ENCODE assay signal across 19 mouse cellular contexts in the genomic region with DNA sequence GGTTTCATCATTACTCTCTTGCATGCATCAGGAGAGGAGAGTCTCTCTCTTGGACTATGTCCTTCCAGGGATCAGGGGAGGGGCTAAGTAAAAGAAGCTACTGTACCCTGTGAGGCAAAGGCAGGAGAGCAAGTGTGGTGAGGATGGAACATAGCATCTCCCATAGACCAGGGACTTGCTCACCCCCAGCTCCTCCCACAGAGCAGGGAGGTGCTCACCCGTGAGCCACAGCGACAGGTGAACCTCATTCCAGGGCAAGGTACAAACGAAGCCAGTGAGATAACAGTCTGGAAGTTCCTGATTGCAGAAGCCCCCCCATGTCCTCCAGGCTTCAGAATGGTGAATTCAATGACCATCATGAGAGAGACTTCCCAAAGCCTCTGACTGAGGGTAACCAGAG. TPM values are rescaled to one million over a fixed set of nuclear protein-coding genes. Genes with fewer than 3 reads are reported as not detected.
DNase-seq lines count a peak whose midpoint lies in the region; ATAC-seq and TF ChIP-seq lines count a peak whose summit lies in the region.
"Had no signal": no experiment of that assay in that cellular context is flagged by ENCODE, and none has a peak within 500 bp of the region (broad histone marks: within the 10 kb centered on the region; RNA-seq: fewer than 3 reads in every experiment).

No protein-coding gene starts in this region.

- no peak for TF ChIP-seq POLR2A in liver, adult 2 months (IDR thresholded peaks at IDR 0.05; ENCODE audit: extremely low read depth, insufficient read depth, low read length)

- no peaks in the 10 kb centered on the region for H3K9me3 ChIP-seq in liver, postnatal 0 days (ENCODE audit: low read length)
- H3K9me3 ChIP-seq in intestine, embryonic 15.5 days = no peaks in the 10 kb centered on the region
- no peaks in the 10 kb centered on the region for H3K9me3 ChIP-seq in intestine, postnatal 0 days (ENCODE audit: control insufficient read depth)
- H3K9me3 ChIP-seq in stomach, embryonic 15.5 days = no peaks in the 10 kb centered on the region
- H3K9me3 ChIP-seq in hindbrain, embryonic 12.5 days (replicated peaks) = no peaks in the 10 kb centered on the region
- H3K9me3 ChIP-seq in kidney, embryonic 16.5 days (ENCODE audit: low read length) = no peaks in the 10 kb centered on the region
- H3K9me3 ChIP-seq: embryonic facial prominence, embryonic 13.5 days; forebrain, embryonic 12.5 days had no signal

- H3K4me3 ChIP-seq in liver, adult 2 months (ENCODE audit: insufficient read depth, low read depth, low read length) = no peak overlapping the region
- H3K4me3 ChIP-seq in liver, postnatal 0 days (ENCODE audit: low read depth, low read length) = no peak overlapping the region
- H3K4me3 ChIP-seq in intestine, embryonic 15.5 days (replicated peaks) = no peak overlapping the region
- H3K4me3 ChIP-seq in intestine, postnatal 0 days (ENCODE audit: low read depth, low read length) = no peak overlapping the region
- H3K4me3 ChIP-seq in stomach, embryonic 15.5 days (replicated peaks) = no peak overlapping the region
- H3K4me3 ChIP-seq in hindbrain, embryonic 12.5 days = no peak overlapping the region
- no peak overlapping the region for H3K4me3 ChIP-seq in kidney, embryonic 16.5 days (ENCODE audit: low read length)
- H3K4me3 ChIP-seq: embryonic facial prominence, embryonic 13.5 days; forebrain, embryonic 12.5 days had no signal

- peak; percentile 32 for DNase-seq in liver, adult 2 months (ENCODE audit: extremely low read depth, low read depth, low spot score)
- no peak for DNase-seq in liver, postnatal 0 days
- DNase-seq in cerebellum, adult 18-20 months = no peak
- DNase-seq: adrenal gland, postnatal 10 days; cerebellum, adult 11-12 months; cerebellum, adult 9-11 months; cerebellum, postnatal 36 days; gastrocnemius, postnatal 10 days; heart, postnatal 10 days had no signal

- TF ChIP-seq CTCF in liver, adult 2 months (IDR thresholded peaks at IDR 0.05; ENCODE audit: low read depth, low read length) = no peak
- TF ChIP-seq CTCF in liver, postnatal 0 days (IDR thresholded peaks at IDR 0.05; ENCODE audit: low read depth) = no peak
- no peak for TF ChIP-seq CTCF in intestine, postnatal 0 days (IDR thresholded peaks at IDR 0.05; ENCODE audit: low read depth)

- H3K9ac ChIP-seq in liver, adult 2 months (ENCODE audit: low read depth, low read length) = no peak overlapping the region
- no peak overlapping the region for H3K9ac ChIP-seq in liver, postnatal 0 days (replicated peaks)
- no peak overlapping the region for H3K9ac ChIP-seq in intestine, embryonic 15.5 days
- no peak overlapping the region for H3K9ac ChIP-seq in intestine, postnatal 0 days (ENCODE audit: low read depth, low read length)
- H3K9ac ChIP-seq in stomach, embryonic 15.5 days = no peak overlapping the region
- H3K9ac ChIP-seq in hindbrain, embryonic 12.5 days = no peak overlapping the region
- no peak overlapping the region for H3K9ac ChIP-seq in kidney, embryonic 16.5 days (replicated peaks; ENCODE audit: low read length)
- H3K9ac ChIP-seq: embryonic facial prominence, embryonic 13.5 days; forebrain, embryonic 12.5 days; hindbrain, embryonic 14.5 days had no signal

- H3K4me2 ChIP-seq in liver, postnatal 0 days (ENCODE audit: low read depth, low read length) = no peak overlapping the region
- H3K4me2 ChIP-seq in intestine, embryonic 15.5 days (replicated peaks) = no peak overlapping the region
- H3K4me2 ChIP-seq in intestine, postnatal 0 days (replicated peaks; ENCODE audit: low read depth) = no peak overlapping the region
- H3K4me2 ChIP-seq in stomach, embryonic 15.5 days = no peak overlapping the region
- no peak overlapping the region for H3K4me2 ChIP-seq in hindbrain, embryonic 12.5 days (replicated peaks)
- H3K4me2 ChIP-seq in kidney, embryonic 16.5 days (replicated peaks; ENCODE audit: low read depth, low read length) = no peak overlapping the region
- H3K4me2 ChIP-seq: embryonic facial prominence, embryonic 13.5 days; forebrain, embryonic 12.5 days; hindbrain, embryonic 14.5 days had no signal

- 36% methylated on average over 3 of the region's 3 CpGs for WGBS in liver, adult 2 months
- 37% methylated on average over 3 of the region's 3 CpGs for WGBS in liver, postnatal 0 days (ENCODE audit: insufficient replicate concordance)
- 52% methylated on average over 3 of the region's 3 CpGs for WGBS in intestine, embryonic 15.5 days
- 37% methylated on average over 3 of the region's 3 CpGs for WGBS in intestine, postnatal 0 days
- 71% methylated on average over 3 of the region's 3 CpGs for WGBS in stomach, embryonic 15.5 days
- WGBS in hindbrain, embryonic 12.5 days = 81% methylated on average over 3 of the region's 3 CpGs
- WGBS in kidney, embryonic 16.5 days = 72% methylated on average over 3 of the region's 3 CpGs

- TF ChIP-seq EP300 in liver, postnatal 0 days (IDR thresholded peaks at IDR 0.05; ENCODE audit: low read depth) = no peak

- ATAC-seq in liver, postnatal 0 days = no peak
- ATAC-seq in intestine, embryonic 15.5 days = peak; percentile 85
- peak; percentile 86 for ATAC-seq in intestine, postnatal 0 days
- peak; percentile 41; the same call in 1 of the 2 replicates for ATAC-seq in stomach, embryonic 15.5 days (ENCODE audit: insufficient read depth, low FRiP score, low read depth)
- ATAC-seq in hindbrain, embryonic 12.5 days (ENCODE audit: low FRiP score) = no peak
- ATAC-seq in kidney, embryonic 16.5 days (ENCODE audit: low FRiP score, low TSS enrichment) = no peak
- ATAC-seq: forebrain, embryonic 16.5 days had no signal

- peaks cover 8% of the 10 kb centered on the region for H3K4me1 ChIP-seq in liver, adult 2 months (ENCODE audit: control insufficient read depth, insufficient read depth, low read length)
- H3K4me1 ChIP-seq in liver, postnatal 0 days (ENCODE audit: insufficient read depth) = peaks cover 10% of the 10 kb centered on the region
- no peaks in the 10 kb centered on the region for H3K4me1 ChIP-seq in intestine, embryonic 15.5 days (replicated peaks)
- H3K4me1 ChIP-seq in intestine, postnatal 0 days (replicated peaks; ENCODE audit: control insufficient read depth, insufficient read depth, low read length) = peaks cover 11% of the 10 kb centered on the region; the same call in 1 of the 2 replicates
- H3K4me1 ChIP-seq in stomach, embryonic 15.5 days = no peaks in the 10 kb centered on the region
- peaks cover 6% of the 10 kb centered on the region; the same call in 1 of the 2 replicates for H3K4me1 ChIP-seq in hindbrain, embryonic 12.5 days
- peaks cover 11% of the 10 kb centered on the region; the same call in 1 of the 2 replicates for H3K4me1 ChIP-seq in kidney, embryonic 16.5 days (ENCODE audit: insufficient read depth, low read length)
- H3K4me1 ChIP-seq: embryonic facial prominence, embryonic 13.5 days; forebrain, embryonic 12.5 days had no signal

- H3K36me3 ChIP-seq in liver, adult 2 months (ENCODE audit: control insufficient read depth, insufficient read depth, low read length) = no peaks in the 10 kb centered on the region
- no peaks in the 10 kb centered on the region for H3K36me3 ChIP-seq in liver, postnatal 0 days (replicated peaks; ENCODE audit: insufficient read depth, low read length)
- H3K36me3 ChIP-seq in intestine, embryonic 15.5 days = no peaks in the 10 kb centered on the region
- H3K36me3 ChIP-seq in intestine, postnatal 0 days (ENCODE audit: control insufficient read depth, insufficient read depth) = no peaks in the 10 kb centered on the region
- no peaks in the 10 kb centered on the region for H3K36me3 ChIP-seq in stomach, embryonic 15.5 days
- no peaks in the 10 kb centered on the region for H3K36me3 ChIP-seq in hindbrain, embryonic 12.5 days
- H3K36me3 ChIP-seq in kidney, embryonic 16.5 days (ENCODE audit: insufficient read depth, low read length) = no peaks in the 10 kb centered on the region
- H3K36me3 ChIP-seq: embryonic facial prominence, embryonic 13.5 days; forebrain, embryonic 12.5 days; G1E had no signal

- H3K27me3 ChIP-seq in liver, adult 2 months (ENCODE audit: control insufficient read depth, insufficient read depth, low read length) = no peaks in the 10 kb centered on the region
- no peaks in the 10 kb centered on the region for H3K27me3 ChIP-seq in liver, postnatal 0 days (ENCODE audit: insufficient read depth, low read length)
- no peaks in the 10 kb centered on the region for H3K27me3 ChIP-seq in intestine, embryonic 15.5 days (replicated peaks)
- no peaks in the 10 kb centered on the region for H3K27me3 ChIP-seq in intestine, postnatal 0 days (replicated peaks; ENCODE audit: control insufficient read depth, insufficient read depth, low read length)
- no peaks in the 10 kb centered on the region for H3K27me3 ChIP-seq in stomach, embryonic 15.5 days (replicated peaks)
- no peaks in the 10 kb centered on the region for H3K27me3 ChIP-seq in hindbrain, embryonic 12.5 days
- no peaks in the 10 kb centered on the region for H3K27me3 ChIP-seq in kidney, embryonic 16.5 days (ENCODE audit: insufficient read depth, low read length)
- H3K27me3 ChIP-seq: forebrain, embryonic 12.5 days had no signal

- no peak overlapping the region for H3K27ac ChIP-seq in liver, adult 2 months (replicated peaks; ENCODE audit: insufficient read depth, low read depth, low read length)
- no peak overlapping the region for H3K27ac ChIP-seq in liver, postnatal 0 days (ENCODE audit: low read depth)
- H3K27ac ChIP-seq in intestine, embryonic 15.5 days = peak overlapping the region; percentile 40; the same call in 1 of the 2 replicates
- peak overlapping the region; percentile 46; the same call in 1 of the 2 replicates for H3K27ac ChIP-seq in intestine, postnatal 0 days (ENCODE audit: low read depth, low read length)
- no peak overlapping the region for H3K27ac ChIP-seq in stomach, embryonic 15.5 days
- no peak overlapping the region for H3K27ac ChIP-seq in hindbrain, embryonic 12.5 days
- no peak overlapping the region for H3K27ac ChIP-seq in kidney, embryonic 16.5 days (ENCODE audit: low read length)
- H3K27ac ChIP-seq: embryonic facial prominence, embryonic 13.5 days; forebrain, embryonic 12.5 days; hindbrain, embryonic 14.5 days had no signal

- no peaks in the 10 kb centered on the region for H3K79me2 ChIP-seq in liver, adult 2 months (ENCODE audit: control insufficient read depth, insufficient read depth, low read length)

RNA-seq across cellular contexts. Expression of a gene that starts 2.6 kb away (rescaled TPM):
- 81.7 and 88.7 TPM in 2 replicates for total RNA-seq in liver, adult 2 months (2014; rRNA removed)
- 48.1 and 61.2 TPM in 2 replicates for polyA plus RNA-seq in liver, adult 2 months (2012; rRNA removed)
- polyA plus RNA-seq in liver, postnatal 0 days (2015; fragmentation: Nextera tagmentation; extraction: Ambion mirVana) = 35.3 and 38.9 TPM in 2 replicates
- polyA plus RNA-seq in intestine, embryonic 15.5 days (2015; fragmentation: Nextera tagmentation; extraction: Ambion mirVana) = 21.3 and 22.0 TPM in 2 replicates
- polyA plus RNA-seq in intestine, postnatal 0 days (2015; fragmentation: Nextera tagmentation; extraction: Ambion mirVana) = 35.1 and 37.4 TPM in 2 replicates
- polyA plus RNA-seq in stomach, embryonic 15.5 days (2015; fragmentation: Nextera tagmentation; extraction: Ambion mirVana) = 21.4 and 22.1 TPM in 2 replicates
- 126 and 140 TPM in 2 replicates for polyA plus RNA-seq in hindbrain, embryonic 12.5 days (2016; fragmentation: Nextera tagmentation; extraction: Ambion mirVana)
- 34.1 and 37.6 TPM in 2 replicates for polyA plus RNA-seq in kidney, embryonic 16.5 days (2015; fragmentation: Nextera tagmentation; extraction: Ambion mirVana)
- polyA plus RNA-seq: G1E had no signal

Comparison
In these comparisons a context has a peak if more than half of its experiments do, and no peak if none do; other contexts are left out.
1. H3K27ac ChIP-seq: peak in intestine, embryonic 15.5 days (single experiment) and intestine, postnatal 0 days (single experiment); none in liver, adult 2 months (single experiment), liver, postnatal 0 days (single experiment), stomach, embryonic 15.5 days (single experiment), hindbrain, embryonic 12.5 days (single experiment) and kidney, embryonic 16.5 days (single experiment).
2. ATAC-seq: peak in intestine, embryonic 15.5 days (single experiment), intestine, postnatal 0 days (single experiment) and stomach, embryonic 15.5 days (single experiment); none in liver, postnatal 0 days (single experiment), hindbrain, embryonic 12.5 days (single experiment) and kidney, embryonic 16.5 days (single experiment).